Mouse (Mus musculus) MN1 (cell line): ENCODE measurements around the gene Lrrtm4.

Experiments used
- DNase-seq: peaks from one replicate; pipeline ENCODE4 v3.0.0-alpha.2; 2016; ENCODE audit warnings: low spot score

Gene Lrrtm4

GRCm38 (mm10) chr6:80720468-80720867 is 701.8 kb downstream of the Lrrtm4 start:
- no peak for DNase-seq

- no peak for DNase-seq
Observed at GRCm38 (mm10) chr6:80733416-80733815, 714.7 kb downstream of the Lrrtm4 start.

- no peak for DNase-seq
Observed at GRCm38 (mm10) chr6:80750769-80751168, 732.1 kb downstream of the Lrrtm4 start.

GRCm38 (mm10) chr6:80760641-80761204 is 742.0 kb downstream of the Lrrtm4 start:
- no peak for DNase-seq

GRCm38 (mm10) chr6:80786282-80786681 is 767.6 kb downstream of the Lrrtm4 start:
- DNase-seq = no peak

GRCm38 (mm10) chr6:80823753-80824152 is 805.1 kb downstream of the Lrrtm4 start:
- no peak for DNase-seq

GRCm38 (mm10) chr6:80839784-80840183 is 821.1 kb downstream of the Lrrtm4 start:
- DNase-seq = no peak

- no peak for DNase-seq
Observed at GRCm38 (mm10) chr6:80845294-80845693, 826.6 kb downstream of the Lrrtm4 start.

GRCm38 (mm10) chr6:80856910-80857543 is 838.4 kb downstream of the Lrrtm4 start:
- DNase-seq = no peak
